Mouse (Mus musculus): ENCODE measurements around the gene Obox1. TPM values are rescaled to one million over a fixed set of nuclear protein-coding genes. Genes with fewer than 3 reads are reported as not detected.
"Not testable (repeated sequence)": the region's sequence is repeated elsewhere in the genome, so short reads cannot be mapped to it uniquely, and the experiment has no call there.

Obox1 gene
- polyA plus RNA-seq (2012; rRNA removed): not detected in 2 replicates

- not testable (repeated sequence) for DNase-seq (ENCODE audit: low read depth)
These were observed at the start of gene Obox1, which contains the start of gene Obox2 for GRCm38 (mm10) chr7:15388421-15388998. Gene Obox1, plus strand, starts transcription at chr7:15388948. Gene Obox2, plus strand, starts transcription at chr7:15388721.

GRCm38 (mm10) chr7:15399147-15399874, 10.6 kb downstream of the Obox1 start:
- not testable (repeated sequence) for DNase-seq (ENCODE audit: low read depth)

GRCm38 (mm10) chr7:15406816-15407215, 18.1 kb downstream of the Obox1 start:
- DNase-seq (ENCODE audit: low read depth): not testable (repeated sequence)

GRCm38 (mm10) chr7:15418046-15418445, 29.3 kb downstream of the Obox1 start:
- not testable (repeated sequence) for DNase-seq (ENCODE audit: low read depth)

GRCm38 (mm10) chr7:15425537-15425936, 36.8 kb downstream of the Obox1 start:
- not testable (repeated sequence) for DNase-seq (ENCODE audit: low read depth)

- not testable (repeated sequence) for DNase-seq (ENCODE audit: low read depth)
These were observed 120.7 kb downstream of the Obox1 start for GRCm38 (mm10) chr7:15509411-15509810.

Other genes with a start within 250 kb of the Obox1 start
- gene Obox2, start 227 bp upstream of the Obox1 start, polyA plus RNA-seq (2012; rRNA removed): not detected in 2 replicates